Mouse (Mus musculus) heart, postnatal 0 days (tissue): ENCODE data around the gene Gm13128.
"Not testable (repeated sequence)": the region's sequence is repeated elsewhere in the genome, so short reads cannot be mapped to it uniquely, and the experiment has no call there.

Experiments used
- CTCF ChIP-seq: IDR thresholded peaks from 2 replicates; pipeline ENCODE4 v1.5.1; 2016; ENCODE audit warnings: antibody characterized with exemption, control low read depth, low read depth
- EP300 ChIP-seq: IDR thresholded peaks from 2 replicates; pipeline ENCODE4 v1.6.1; 2016; ENCODE audit warnings: antibody characterized with exemption, low read depth

DNA sequence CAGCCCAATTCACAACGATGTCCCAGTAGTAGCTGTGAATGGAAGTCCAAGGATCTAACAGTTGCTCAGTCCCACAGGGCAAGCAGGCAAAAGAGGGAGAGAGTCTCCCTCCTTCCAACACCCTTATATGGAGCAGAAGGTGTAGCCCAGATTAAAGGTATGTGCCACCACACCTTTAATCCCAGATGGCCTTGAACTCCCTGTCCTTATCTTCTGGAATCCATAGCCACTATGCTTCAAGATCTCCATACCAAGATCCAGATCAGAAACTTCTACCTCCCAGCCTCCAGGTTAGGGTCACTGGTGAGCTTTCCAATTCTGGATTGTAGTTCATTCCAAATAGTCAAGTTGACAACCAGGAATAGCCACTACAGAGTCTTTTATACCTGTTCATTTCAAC lies 49.7 kb upstream of the Gm13128 start, which contains the start of gene Pramel5:
- not testable (repeated sequence) for TF ChIP-seq CTCF, EP300
